Mouse (Mus musculus): ENCODE data around the gene Cap2.

- TF ChIP-seq POLR2A (IDR thresholded peaks at IDR 0.05; ENCODE audit: low read depth, low read length) (no peak), CTCF (IDR thresholded peaks at IDR 0.05; ENCODE audit: extremely low read depth, insufficient read depth, insufficient read length, insufficient replicate concordance) (no peak)
These were observed 11.0 kb upstream of the Cap2 start for GRCm38 (mm10) chr13:46490644-46491043.
